Comparison of ENCODE assay signal across 8 mouse cellular contexts in genomic region chr16:34902294-34902680, GRCm38 (mm10).
DNase-seq lines count a peak whose midpoint lies in the region; ATAC-seq lines count a peak whose summit lies in the region.

No protein-coding gene starts in this region.

- H3K4me3 ChIP-seq in kidney, embryonic 15.5 days (replicated peaks) = no peak overlapping the region
- H3K4me3 ChIP-seq in midbrain, embryonic 16.5 days (ENCODE audit: low read depth, low read length) = no peak overlapping the region

- no peaks in the 10 kb centered on the region for H3K9me3 ChIP-seq in kidney, embryonic 15.5 days (replicated peaks)
- no peaks in the 10 kb centered on the region for H3K9me3 ChIP-seq in midbrain, embryonic 16.5 days (replicated peaks; ENCODE audit: control insufficient read depth, low read length, poor library complexity, severe bottlenecking)

- no peak for ATAC-seq in kidney, embryonic 15.5 days (replicated peaks; ENCODE audit: low FRiP score)
- peak; percentile 85 for ATAC-seq in frontal cortex, adult (ENCODE audit: low TSS enrichment)
- ATAC-seq in midbrain, embryonic 16.5 days = 0 out of 2 replicates have a peak, but pooled peaks have one; percentile 57

- H3K27ac ChIP-seq in kidney, embryonic 15.5 days = no peak overlapping the region
- no peak overlapping the region for H3K27ac ChIP-seq in midbrain, embryonic 16.5 days (ENCODE audit: low read length)

- DNase-seq in kidney, adult 11 months = peak; percentile 32
- DNase-seq in cerebellum, adult 11 months = peak; percentile 19
- DNase-seq in induced T-regulatory cell, adult 2 months (ENCODE audit: low read depth) = peak; percentile 37
- peak; percentile 87 to 90 for DNase-seq in left cerebral cortex, postnatal 14 days (ENCODE audit: low spot score in 2 of 2)
- DNase-seq in thymus, postnatal 0 days (ENCODE audit: low spot score) = peak; percentile 45

- 13% methylated on average over 9 of the region's 9 CpGs for WGBS in kidney, embryonic 15.5 days
- WGBS in midbrain, embryonic 16.5 days = 17% methylated on average over 8 of the region's 9 CpGs

- H3K9ac ChIP-seq in kidney, embryonic 15.5 days = no peak overlapping the region
- H3K9ac ChIP-seq in midbrain, embryonic 16.5 days (ENCODE audit: low read depth, low read length) = no peak overlapping the region

- no peaks in the 10 kb centered on the region for H3K36me3 ChIP-seq in kidney, embryonic 15.5 days
- H3K36me3 ChIP-seq in midbrain, embryonic 16.5 days (ENCODE audit: control insufficient read depth, insufficient read depth, low read length) = no peaks in the 10 kb centered on the region

- H3K27me3 ChIP-seq in kidney, embryonic 15.5 days = no peaks in the 10 kb centered on the region
- H3K27me3 ChIP-seq in midbrain, embryonic 16.5 days (ENCODE audit: control insufficient read depth, insufficient read depth, low read depth, low read length) = no peaks in the 10 kb centered on the region

- H3K4me2 ChIP-seq in kidney, embryonic 15.5 days = no peak overlapping the region
- H3K4me2 ChIP-seq in midbrain, embryonic 16.5 days (ENCODE audit: low read length) = no peak overlapping the region

- H3K4me1 ChIP-seq in kidney, embryonic 15.5 days = peaks cover 36% of the 10 kb centered on the region
- peaks cover 17% of the 10 kb centered on the region for H3K4me1 ChIP-seq in midbrain, embryonic 16.5 days (ENCODE audit: control insufficient read depth, insufficient read depth, low read length)

- intact Hi-C loops in left cerebral cortex, postnatal 14 days (cut with DNase I) = loop anchor here (1.0 kb wide), 1 partner anchor 65 kb away; no protein-coding TSS in a partner anchor

Comparison
In these comparisons a context has a peak if more than half of its experiments do, and no peak if none do; other contexts are left out.
1. DNase-seq: peak in every context shown above with its lines; median percentile 88 in left cerebral cortex, postnatal 14 days; 45 in thymus, postnatal 0 days; 37 in induced T-regulatory cell, adult 2 months; 32 in kidney, adult 11 months; 19 in cerebellum, adult 11 months.